Mouse (Mus musculus): ENCODE results near the gene Smyd2.
A peak's percentile ranks its signal among the peaks of the same experiment; 100 is the strongest.

Smyd2 gene

GRCm38 (mm10) chr1:189919756-189920155 is 2.4 kb downstream of the Smyd2 start:
- DNase-seq (ENCODE audit: low read depth) = no peak

- DNase-seq (ENCODE audit: low read depth) = no peak
Observed at GRCm38 (mm10) chr1:189917126-189917500, 5.0 kb downstream of the Smyd2 start.

GRCm38 (mm10) chr1:189916422-189917125 is 5.6 kb downstream of the Smyd2 start:
- DNase-seq (ENCODE audit: low read depth) = no peak

- DNase-seq (ENCODE audit: low read depth) = no peak
Observed at GRCm38 (mm10) chr1:189913093-189913760, 8.9 kb downstream of the Smyd2 start.

GRCm38 (mm10) chr1:189910685-189911345 is 11.3 kb downstream of the Smyd2 start:
- DNase-seq (ENCODE audit: low read depth) = peak; percentile 64

GRCm38 (mm10) chr1:189903169-189903568 is 19.0 kb downstream of the Smyd2 start:
- DNase-seq (ENCODE audit: low read depth) = no peak

- no peak for DNase-seq (ENCODE audit: low read depth)
Observed at GRCm38 (mm10) chr1:189902413-189902812, 19.8 kb downstream of the Smyd2 start.

GRCm38 (mm10) chr1:189899526-189899925 is 22.6 kb downstream of the Smyd2 start:
- DNase-seq (ENCODE audit: low read depth) = no peak

GRCm38 (mm10) chr1:189898708-189899107 is 23.5 kb downstream of the Smyd2 start:
- no peak for DNase-seq (ENCODE audit: low read depth)

- no peak for DNase-seq (ENCODE audit: low read depth)
Observed at GRCm38 (mm10) chr1:189897861-189898260, 24.3 kb downstream of the Smyd2 start.

- DNase-seq (ENCODE audit: low read depth) = no peak
Observed at GRCm38 (mm10) chr1:189894191-189894590, 28.0 kb downstream of the Smyd2 start.

- peak; percentile 80 for DNase-seq (ENCODE audit: low read depth)
Observed at GRCm38 (mm10) chr1:189888749-189889148, 33.4 kb downstream of the Smyd2 start.

- peak; percentile 85 for DNase-seq (ENCODE audit: low read depth)
Observed at GRCm38 (mm10) chr1:189887518-189887917, 34.6 kb downstream of the Smyd2 start.

GRCm38 (mm10) chr1:189885975-189886374 is 36.2 kb downstream of the Smyd2 start:
- DNase-seq (ENCODE audit: low read depth) = no peak

GRCm38 (mm10) chr1:189884951-189885350 is 37.2 kb downstream of the Smyd2 start:
- no peak for DNase-seq (ENCODE audit: low read depth)

- peak; percentile 73 for DNase-seq (ENCODE audit: low read depth)
Observed at GRCm38 (mm10) chr1:189883531-189884170, 38.5 kb downstream of the Smyd2 start.

- DNase-seq (ENCODE audit: low read depth) = peak; percentile 60
Observed at GRCm38 (mm10) chr1:189882886-189883285, 39.3 kb downstream of the Smyd2 start.

GRCm38 (mm10) chr1:189880745-189881144 is 41.4 kb downstream of the Smyd2 start:
- DNase-seq (ENCODE audit: low read depth) = no peak

GRCm38 (mm10) chr1:189879965-189880364 is 42.2 kb downstream of the Smyd2 start:
- DNase-seq (ENCODE audit: low read depth) = peak; percentile 29

GRCm38 (mm10) chr1:189879212-189879611 is 43.0 kb downstream of the Smyd2 start:
- DNase-seq (ENCODE audit: low read depth) = peak; percentile 65

- DNase-seq (ENCODE audit: low read depth) = no peak
Observed at GRCm38 (mm10) chr1:189876162-189876561, 46.0 kb downstream of the Smyd2 start.

- peak; percentile 67 for DNase-seq (ENCODE audit: low read depth)
Observed at GRCm38 (mm10) chr1:189875439-189875861, 46.7 kb downstream of the Smyd2 start.

- DNase-seq (ENCODE audit: low read depth) = no peak
Observed at GRCm38 (mm10) chr1:189873591-189873990, 48.6 kb downstream of the Smyd2 start.
